Mouse (Mus musculus): ENCODE results near the gene Olfr155.

DNA sequence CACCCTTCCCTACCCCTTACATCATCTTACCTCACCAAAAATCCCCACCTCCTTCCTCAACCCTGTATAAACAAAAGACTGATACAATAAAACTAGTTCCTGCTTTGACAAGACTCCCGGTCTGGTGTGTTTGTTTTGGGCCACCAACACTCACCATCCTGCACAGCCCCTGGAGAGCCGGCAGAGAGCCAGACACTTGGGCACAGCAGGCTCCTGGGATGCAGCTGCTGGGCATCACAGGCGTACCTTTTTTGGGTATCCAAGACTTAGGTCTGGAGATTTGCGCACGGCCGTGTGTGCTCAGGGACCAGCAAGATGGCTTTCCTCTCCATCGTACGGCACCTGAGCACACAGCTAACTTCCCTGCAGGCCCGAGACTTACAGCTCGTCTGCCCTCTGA, 8.5 kb downstream of the Olfr155 start:
- TF ChIP-seq EP300 (IDR thresholded peaks at IDR 0.05; ENCODE audit: low read depth) = no peak
- no peak for TF ChIP-seq CTCF (IDR thresholded peaks at IDR 0.05; ENCODE audit: low read depth)

All from heart, postnatal 0 days (tissue).